Mouse (Mus musculus) forebrain, embryonic 14.5 days (tissue): Measurements from ENCODE around the gene Rtl10. TPM values are rescaled to one million over a fixed set of nuclear protein-coding genes. Genes with fewer than 3 reads are reported as not detected.
"Not testable (repeated sequence)": the region's sequence is repeated elsewhere in the genome, so short reads cannot be mapped to it uniquely, and the experiment has no call there.

Experiments
- ATAC-seq: fragments of 200-750 bp; cut with Nextera tagmentation; 2 replicates; pipeline ENCODE4 v1.8.0; 2017; ENCODE audit warnings: mild to moderate bottlenecking, moderate library complexity
- DNase-seq: peaks from one replicate; pipeline ENCODE4 v3.0.0-alpha.2; 2015; ENCODE audit warnings: low spot score
- H3K27ac ChIP-seq: fragments of 300-500 bp; sonication (generic); 2 replicates; pipeline ENCODE4 v1.5.1; 2014; ENCODE audit warnings: low read depth, mild to moderate bottlenecking, control low read depth, low read length, moderate library complexity
- H3K27me3 ChIP-seq: fragments of 300-500 bp; sonication (generic); replicated peaks from 2 replicates; pipeline ENCODE4 v1.6.1; 2014; ENCODE audit warnings: low read length, control low read depth, mixed read lengths; ENCODE audit not compliant: control insufficient read depth, insufficient read depth
- H3K36me3 ChIP-seq: fragments of 300-500 bp; sonication (generic); 2 replicates; pipeline ENCODE4 v1.6.1; 2014; ENCODE audit warnings: low read length, control low read depth; ENCODE audit not compliant: control insufficient read depth, insufficient read depth
- H3K4me1 ChIP-seq: fragments of 300-500 bp; sonication (generic); 2 replicates; pipeline ENCODE4 v1.6.1; 2014; ENCODE audit warnings: antibody characterized with exemption, low read length, control low read depth; ENCODE audit not compliant: control insufficient read depth, insufficient read depth
- H3K4me2 ChIP-seq: fragments of 300-500 bp; sonication (generic); 2 replicates; pipeline ENCODE4 v1.6.1; 2014; ENCODE audit warnings: mild to moderate bottlenecking, control low read depth, low read length
- H3K4me3 ChIP-seq: fragments of 300-500 bp; sonication (generic); 2 replicates; pipeline ENCODE4 v1.5.1; 2014; ENCODE audit warnings: low read depth, low read length, control low read depth
- H3K9ac ChIP-seq: fragments of 300-500 bp; sonication (generic); 2 replicates; pipeline ENCODE4 v1.6.1; 2014; ENCODE audit warnings: mild to moderate bottlenecking, low read length, control low read depth, moderate library complexity
- H3K9me3 ChIP-seq: fragments of 300-500 bp; sonication (generic); replicated peaks from 2 replicates; pipeline ENCODE4 v1.6.1; 2016; ENCODE audit warnings: low read length, control low read depth, mixed read lengths; ENCODE audit not compliant: control insufficient read depth
- WGBS: fragments of 180-500 bp; shearing (Covaris S2); extraction: QIAGEN DNeasy Blood & Tissue Kit; methylation state at CpG from one replicate; pipeline ENCODE4 v1.1.7; 2014; 5-methylcytosine and 5-hydroxymethylcytosine counted together
- polyA plus RNA-seq: library from polyadenylated mRNA; unstranded; fragments of >200 nt; fragmentation: Nextera tagmentation; extraction: Ambion mirVana; gene quantifications from 2 replicates; pipeline ENCODE4 v1.2.1, GENCODE M21; 2014

The Rtl10 gene
- polyA plus RNA-seq, 1 experiment from 2014 or later: 3.0 TPM

- no peak for ATAC-seq
These were observed 8.5 kb downstream of the Rtl10 start for GRCm38 (mm10) chr16:18507200-18507549.

GRCm38 (mm10) chr16:18511741-18512140 is 13.0 kb downstream of the Rtl10 start:
- 92% methylated on average over 5 of the region's 5 CpGs for WGBS
- H3K9me3 ChIP-seq: no peaks in the 10 kb centered on the region
- ATAC-seq (no peak), DNase-seq (no peak)
- no peak overlapping the region for H3K9ac ChIP-seq
- no peak overlapping the region for H3K4me2 ChIP-seq
- H3K27me3 ChIP-seq: no peaks in the 10 kb centered on the region
- H3K4me3 ChIP-seq: no peak overlapping the region
- H3K4me1 ChIP-seq: no peaks in the 10 kb centered on the region
- no peak overlapping the region for H3K27ac ChIP-seq
- no peaks in the 10 kb centered on the region for H3K36me3 ChIP-seq

More at GRCm38 (mm10) chr16:18507200-18507549, 8.5 kb downstream of the Rtl10 start:
- no peak overlapping the region for H3K4me3 ChIP-seq
- WGBS: 86% methylated on average over 1 of the region's 1 CpGs
- H3K4me1 ChIP-seq: no peaks in the 10 kb centered on the region
- no peaks in the 10 kb centered on the region for H3K27me3 ChIP-seq
- H3K4me2 ChIP-seq: no peak overlapping the region
- no peak overlapping the region for H3K9ac ChIP-seq
- DNase-seq: no peak
- H3K9me3 ChIP-seq: no peaks in the 10 kb centered on the region
- H3K36me3 ChIP-seq: peaks cover 13% of the 10 kb centered on the region; the same call in 1 of the 2 replicates
- H3K27ac ChIP-seq: no peak overlapping the region

GRCm38 (mm10) chr16:18513508-18513907 is 14.8 kb downstream of the Rtl10 start:
- Histone ChIP-seq H3K27ac (no peak overlapping the region), H3K4me3 (no peak overlapping the region), H3K27me3 (no peaks in the 10 kb centered on the region), H3K4me1 (no peaks in the 10 kb centered on the region), H3K9me3 (no peaks in the 10 kb centered on the region), H3K9ac (no peak overlapping the region), H3K36me3 (no peaks in the 10 kb centered on the region), H3K4me2 (no peak overlapping the region)
- DNase-seq: no peak
- no peak for ATAC-seq
- 84% methylated on average over 6 of the region's 6 CpGs for WGBS

- Histone ChIP-seq H3K36me3 (no peaks in the 10 kb centered on the region), H3K27me3 (no peaks in the 10 kb centered on the region), H3K4me1 (no peaks in the 10 kb centered on the region), H3K9me3 (no peaks in the 10 kb centered on the region), H3K4me3 (no peak overlapping the region), H3K27ac (no peak overlapping the region), H3K4me2 (no peak overlapping the region), H3K9ac (no peak overlapping the region)
- DNase-seq (no peak), ATAC-seq (no peak)
These were observed 19.4 kb downstream of the Rtl10 start for GRCm38 (mm10) chr16:18518091-18518490.

GRCm38 (mm10) chr16:18523563-18524245 is 25.0 kb downstream of the Rtl10 start:
- no peak for DNase-seq
- WGBS: 86% methylated on average over 8 of the region's 8 CpGs

GRCm38 (mm10) chr16:18528656-18529055 is 30.0 kb downstream of the Rtl10 start:
- H3K36me3 ChIP-seq: no peaks in the 10 kb centered on the region
- H3K4me2 ChIP-seq: no peak overlapping the region
- no peak overlapping the region for H3K27ac ChIP-seq
- DNase-seq (no peak), ATAC-seq (no peak)
- 81% methylated on average over 5 of the region's 5 CpGs for WGBS
- no peaks in the 10 kb centered on the region for H3K4me1 ChIP-seq
- no peak overlapping the region for H3K4me3 ChIP-seq
- H3K9me3 ChIP-seq: no peaks in the 10 kb centered on the region
- H3K9ac ChIP-seq: no peak overlapping the region
- H3K27me3 ChIP-seq: no peaks in the 10 kb centered on the region

More at GRCm38 (mm10) chr16:18523563-18524245, 25.0 kb downstream of the Rtl10 start:
- H3K4me3 ChIP-seq: no peak overlapping the region
- no peak for ATAC-seq
- H3K9ac ChIP-seq: no peak overlapping the region
- H3K4me1 ChIP-seq: no peaks in the 10 kb centered on the region
- H3K36me3 ChIP-seq: no peaks in the 10 kb centered on the region
- H3K9me3 ChIP-seq: no peaks in the 10 kb centered on the region
- H3K27me3 ChIP-seq: no peaks in the 10 kb centered on the region
- no peak overlapping the region for H3K4me2 ChIP-seq
- no peak overlapping the region for H3K27ac ChIP-seq

GRCm38 (mm10) chr16:18533061-18533460 is 34.4 kb downstream of the Rtl10 start:
- DNase-seq, H3K9ac ChIP-seq, H3K9me3 ChIP-seq, H3K27me3 ChIP-seq, H3K36me3 ChIP-seq, H3K4me2 ChIP-seq, H3K4me3 ChIP-seq, H3K4me1 ChIP-seq, H3K27ac ChIP-seq: not testable (repeated sequence)
- peak; percentile 96 for ATAC-seq
- 92% methylated on average over 7 of the region's 7 CpGs for WGBS

- H3K36me3 ChIP-seq: no peaks in the 10 kb centered on the region
- ATAC-seq (no peak), DNase-seq (no peak)
- H3K27me3 ChIP-seq: no peaks in the 10 kb centered on the region
- H3K27ac ChIP-seq: no peak overlapping the region
- H3K4me2 ChIP-seq: no peak overlapping the region
- WGBS: 80% methylated on average over 3 of the region's 3 CpGs
- H3K9me3 ChIP-seq: no peaks in the 10 kb centered on the region
- H3K4me3 ChIP-seq: no peak overlapping the region
- no peak overlapping the region for H3K9ac ChIP-seq
- H3K4me1 ChIP-seq: no peaks in the 10 kb centered on the region
These were observed 38.8 kb downstream of the Rtl10 start for GRCm38 (mm10) chr16:18537407-18537990.

GRCm38 (mm10) chr16:18539281-18539680 is 40.6 kb downstream of the Rtl10 start:
- Histone ChIP-seq H3K9me3 (no peaks in the 10 kb centered on the region), H3K4me1 (peaks cover 3% of the 10 kb centered on the region; the same call in 1 of the 2 replicates), H3K4me3 (no peak overlapping the region), H3K36me3 (no peaks in the 10 kb centered on the region), H3K27me3 (no peaks in the 10 kb centered on the region), H3K27ac (no peak overlapping the region), H3K4me2 (no peak overlapping the region), H3K9ac (no peak overlapping the region)
- DNase-seq (no peak), ATAC-seq (no peak)
- WGBS: 79% methylated on average over 6 of the region's 6 CpGs
